Mouse (Mus musculus): Measurements from ENCODE around the gene Josd2. TPM values are rescaled to one million over a fixed set of nuclear protein-coding genes. Genes with fewer than 3 reads are reported as not detected.

The Josd2 gene
- polyA plus RNA-seq, 1 experiment, result 233 TPM

DNA sequence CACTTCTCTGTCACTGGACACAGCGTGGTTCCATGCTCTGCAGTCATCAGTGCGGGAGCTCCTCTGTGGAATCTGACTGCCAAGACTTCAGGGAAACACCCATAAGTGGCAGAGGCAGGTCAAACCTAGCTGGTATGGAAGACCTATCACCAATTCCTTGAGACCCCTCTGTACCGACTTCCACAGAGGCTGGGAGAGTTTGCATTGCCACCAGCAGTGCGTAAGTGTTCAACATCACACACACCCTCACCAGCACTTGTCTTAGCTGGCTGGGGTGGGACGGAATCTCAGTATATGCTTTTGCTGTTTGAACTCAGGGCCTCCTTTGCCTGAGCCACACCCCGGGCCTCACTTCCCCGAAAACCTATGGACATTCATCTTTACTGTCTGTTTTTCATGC, 20.2 kb downstream of the Josd2 start:
- Histone ChIP-seq H3ac (ENCODE audit: control insufficient read depth, insufficient read length) (no peak overlapping the region), H3K27me3 (ENCODE audit: control insufficient read depth, insufficient read depth, insufficient read length) (no peaks in the 10 kb centered on the region), H3K4me2 (ENCODE audit: low read depth) (no peak overlapping the region), H3K79me2 (ENCODE audit: control insufficient read depth, insufficient read depth) (no peaks in the 10 kb centered on the region), H3K4me3 (no peak overlapping the region), H3K36me3 (ENCODE audit: control insufficient read depth, insufficient read depth) (no peaks in the 10 kb centered on the region)
- no peak for TF ChIP-seq SRF (IDR thresholded peaks at IDR 0.05; ENCODE audit: control insufficient read depth, insufficient read length, low read depth)
- no peak for TF ChIP-seq MYOD1 (IDR thresholded peaks at IDR 0.05; ENCODE audit: control insufficient read depth in 1 of 3, insufficient read length in 2 of 3, low read depth in 2 of 3)
- no peak for TF ChIP-seq MYOG (IDR thresholded peaks at IDR 0.05; ENCODE audit: control insufficient read depth in 1 of 3, insufficient read depth in 1 of 3, insufficient read length in 2 of 3, low read depth in 2 of 3)

DNA sequence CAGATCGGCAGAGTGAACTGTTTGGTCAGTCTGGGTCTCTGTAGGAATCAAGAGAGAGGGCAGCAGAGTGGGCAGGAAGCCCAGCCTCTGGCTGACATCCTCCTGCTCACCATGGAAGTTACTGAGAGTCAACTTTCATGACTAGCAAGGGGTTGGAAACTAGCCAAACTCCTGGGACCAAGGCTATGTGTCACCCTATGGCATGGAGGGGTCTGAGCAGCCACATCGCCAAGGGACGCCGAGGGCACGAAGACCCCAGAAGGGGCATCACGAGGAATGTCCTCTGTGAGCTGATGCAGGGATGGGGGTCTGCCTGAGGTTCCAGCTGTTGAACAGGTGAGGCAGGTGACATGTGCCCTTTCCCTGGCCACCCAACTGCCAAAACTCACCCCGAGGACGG, 20.8 kb downstream of the Josd2 start:
- H3K27me3 ChIP-seq (ENCODE audit: control insufficient read depth, insufficient read depth, insufficient read length), result no peaks in the 10 kb centered on the region
- no peaks in the 10 kb centered on the region for H3K79me2 ChIP-seq (ENCODE audit: control insufficient read depth, insufficient read depth)
- H3K36me3 ChIP-seq (ENCODE audit: control insufficient read depth, insufficient read depth), result no peaks in the 10 kb centered on the region
- H3K4me3 ChIP-seq, result no peak overlapping the region
- TF ChIP-seq CEBPB (IDR thresholded peaks at IDR 0.05; ENCODE audit: insufficient read depth, poor library complexity, severe bottlenecking), result no peak
- TF ChIP-seq MAX (IDR thresholded peaks at IDR 0.05; ENCODE audit: low read depth), result no peak
- no peak for TF ChIP-seq TCF12 (IDR thresholded peaks at IDR 0.05; ENCODE audit: insufficient read depth, poor library complexity, severe bottlenecking)
- no peak for TF ChIP-seq MYOG (IDR thresholded peaks at IDR 0.05; ENCODE audit: control insufficient read depth in 1 of 3, insufficient read depth in 1 of 3, insufficient read length in 2 of 3, low read depth in 2 of 3)
- no peak for TF ChIP-seq USF1 (IDR thresholded peaks at IDR 0.05; ENCODE audit: low read depth)
- no peak for TF ChIP-seq REST (IDR thresholded peaks at IDR 0.05; ENCODE audit: insufficient read depth, insufficient read length)
- no peak for TF ChIP-seq POLR2AphosphoS2 (IDR thresholded peaks at IDR 0.05; ENCODE audit: insufficient read length, low read depth)
- no peak for TF ChIP-seq SRF (IDR thresholded peaks at IDR 0.05; ENCODE audit: control insufficient read depth, insufficient read length, low read depth)
- TF ChIP-seq POLR2A (IDR thresholded peaks at IDR 0.05; ENCODE audit: insufficient read length, low read depth), result no peak
- no peak for TF ChIP-seq TCF3 (IDR thresholded peaks at IDR 0.05; ENCODE audit: insufficient read length, low read depth)
- no peak for TF ChIP-seq MYOD1 (IDR thresholded peaks at IDR 0.05; ENCODE audit: control insufficient read depth in 1 of 3, insufficient read length in 2 of 3, low read depth in 2 of 3)
- no peak for TF ChIP-seq E2F4 (IDR thresholded peaks at IDR 0.05; ENCODE audit: insufficient read depth)
- no peak overlapping the region for H3K4me2 ChIP-seq (ENCODE audit: low read depth)
- H3ac ChIP-seq (ENCODE audit: control insufficient read depth, insufficient read length), result no peak overlapping the region

DNA sequence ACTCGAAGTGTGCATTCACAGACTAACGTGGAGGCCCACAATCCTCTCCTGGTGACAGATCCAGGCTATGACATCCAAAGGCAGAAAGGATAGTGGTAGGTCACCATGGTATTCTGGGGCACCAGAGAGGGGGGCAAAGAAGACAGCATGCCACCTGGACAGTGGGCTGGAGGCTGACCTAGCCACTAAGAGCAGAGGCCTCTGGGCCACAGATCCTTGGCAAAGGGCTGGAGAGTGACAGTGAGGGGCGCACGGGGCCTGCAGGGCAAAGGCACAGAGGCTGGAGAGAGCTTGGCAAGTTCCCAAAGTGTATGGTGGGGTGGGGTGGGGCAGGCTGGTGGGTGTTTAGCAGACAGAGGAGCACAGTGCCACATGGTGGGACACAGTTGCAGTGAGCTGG, 22.5 kb downstream of the Josd2 start:
- H3K27me3 ChIP-seq (ENCODE audit: control insufficient read depth, insufficient read depth, insufficient read length), result no peaks in the 10 kb centered on the region
- H3K4me2 ChIP-seq (ENCODE audit: low read depth), result no peak overlapping the region
- TF ChIP-seq E2F4 (IDR thresholded peaks at IDR 0.05; ENCODE audit: insufficient read depth) (no peak), SRF (IDR thresholded peaks at IDR 0.05; ENCODE audit: control insufficient read depth, insufficient read length, low read depth) (no peak), MYOG (IDR thresholded peaks at IDR 0.05; ENCODE audit: control insufficient read depth in 1 of 3, insufficient read depth in 1 of 3, insufficient read length in 2 of 3, low read depth in 2 of 3) (no peak), MAX (IDR thresholded peaks at IDR 0.05; ENCODE audit: low read depth) (no peak), MYOD1 (IDR thresholded peaks at IDR 0.05; ENCODE audit: control insufficient read depth in 1 of 3, insufficient read length in 2 of 3, low read depth in 2 of 3) (no peak), POLR2AphosphoS2 (IDR thresholded peaks at IDR 0.05; ENCODE audit: insufficient read length, low read depth) (no peak), POLR2A (IDR thresholded peaks at IDR 0.05; ENCODE audit: insufficient read length, low read depth) (no peak), REST (IDR thresholded peaks at IDR 0.05; ENCODE audit: insufficient read depth, insufficient read length) (no peak), TCF3 (IDR thresholded peaks at IDR 0.05; ENCODE audit: insufficient read length, low read depth) (no peak), USF1 (IDR thresholded peaks at IDR 0.05; ENCODE audit: low read depth) (no peak), CEBPB (IDR thresholded peaks at IDR 0.05; ENCODE audit: insufficient read depth, poor library complexity, severe bottlenecking) (no peak), TCF12 (IDR thresholded peaks at IDR 0.05; ENCODE audit: insufficient read depth, poor library complexity, severe bottlenecking) (no peak)
- no peaks in the 10 kb centered on the region for H3K36me3 ChIP-seq (ENCODE audit: control insufficient read depth, insufficient read depth)
- peaks cover 5% of the 10 kb centered on the region for H3K79me2 ChIP-seq (ENCODE audit: control insufficient read depth, insufficient read depth)
- H3ac ChIP-seq (ENCODE audit: control insufficient read depth, insufficient read length), result no peak overlapping the region
- H3K4me3 ChIP-seq, result no peak overlapping the region

DNA sequence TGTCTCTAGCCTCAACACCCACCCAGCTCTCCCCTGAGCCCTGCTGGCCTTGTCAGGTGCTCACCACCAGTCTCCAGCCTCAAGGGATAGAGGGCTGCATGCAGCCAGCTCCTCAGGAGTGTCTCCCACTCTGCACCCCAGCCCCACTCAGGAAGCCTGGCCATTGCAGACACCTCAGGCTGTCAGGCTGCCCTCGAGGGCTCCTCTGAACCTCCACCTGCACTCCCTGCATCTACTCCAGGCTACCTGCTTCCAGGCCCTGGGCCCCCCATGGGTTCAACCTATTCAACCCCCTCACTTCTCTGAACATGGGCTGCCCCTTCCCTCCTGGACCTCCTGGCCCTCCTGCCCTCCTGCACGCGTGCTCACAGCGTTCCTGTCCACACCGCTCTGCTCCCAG, 23.6 kb downstream of the Josd2 start:
- no peaks in the 10 kb centered on the region for H3K36me3 ChIP-seq (ENCODE audit: control insufficient read depth, insufficient read depth)
- H3K4me2 ChIP-seq (ENCODE audit: low read depth), result no peak overlapping the region
- peaks cover 11% of the 10 kb centered on the region for H3K79me2 ChIP-seq (ENCODE audit: control insufficient read depth, insufficient read depth)
- H3ac ChIP-seq (ENCODE audit: control insufficient read depth, insufficient read length), result no peak overlapping the region
- no peaks in the 10 kb centered on the region for H3K27me3 ChIP-seq (ENCODE audit: control insufficient read depth, insufficient read depth, insufficient read length)
- no peak for TF ChIP-seq TCF3 (IDR thresholded peaks at IDR 0.05; ENCODE audit: insufficient read length, low read depth)
- no peak for TF ChIP-seq MAX (IDR thresholded peaks at IDR 0.05; ENCODE audit: low read depth)
- TF ChIP-seq MYOD1 (IDR thresholded peaks at IDR 0.05; ENCODE audit: control insufficient read depth in 1 of 3, insufficient read length in 2 of 3, low read depth in 2 of 3), result no peak
- no peak for TF ChIP-seq SRF (IDR thresholded peaks at IDR 0.05; ENCODE audit: control insufficient read depth, insufficient read length, low read depth)
- no peak for TF ChIP-seq POLR2AphosphoS2 (IDR thresholded peaks at IDR 0.05; ENCODE audit: insufficient read length, low read depth)
- no peak for TF ChIP-seq POLR2A (IDR thresholded peaks at IDR 0.05; ENCODE audit: insufficient read length, low read depth)
- TF ChIP-seq USF1 (IDR thresholded peaks at IDR 0.05; ENCODE audit: low read depth), result no peak
- TF ChIP-seq E2F4 (IDR thresholded peaks at IDR 0.05; ENCODE audit: insufficient read depth), result no peak
- TF ChIP-seq CEBPB (IDR thresholded peaks at IDR 0.05; ENCODE audit: insufficient read depth, poor library complexity, severe bottlenecking), result no peak
- TF ChIP-seq MYOG (IDR thresholded peaks at IDR 0.05; ENCODE audit: control insufficient read depth in 1 of 3, insufficient read depth in 1 of 3, insufficient read length in 2 of 3, low read depth in 2 of 3), result no peak
- no peak for TF ChIP-seq REST (IDR thresholded peaks at IDR 0.05; ENCODE audit: insufficient read depth, insufficient read length)
- TF ChIP-seq TCF12 (IDR thresholded peaks at IDR 0.05; ENCODE audit: insufficient read depth, poor library complexity, severe bottlenecking), result no peak
- no peak overlapping the region for H3K4me3 ChIP-seq

Measured in myocyte (in vitro differentiated cells).